Mouse (Mus musculus) heart, embryonic 14.5 days (tissue): ENCODE measurements around the gene Sort1. TPM values are rescaled to one million over a fixed set of nuclear protein-coding genes. Genes with fewer than 3 reads are reported as not detected.

Experiments used
- ATAC-seq: fragments of 200-750 bp; cut with Nextera tagmentation; 2 replicates; pipeline ENCODE4 v1.8.0; 2017; ENCODE audit warnings: low read depth, moderate TSS enrichment; ENCODE audit not compliant: insufficient number of reproducible peaks, insufficient read depth, low FRiP score
- H3K27ac ChIP-seq, 2 experiments: fragments of 200-500 bp in 1 of 2; fragments of 300-500 bp in 1 of 2; sonication (generic) in 1 of 2; replicated peaks in 1 of 2; 2 replicates each; pipeline ENCODE4 v1.5.1; 2012 to 2014; ENCODE audit warnings: low read depth in 2 of 2, low read length in 2 of 2, control low read depth in 1 of 2, mild to moderate bottlenecking in 1 of 2, mixed read lengths in 1 of 2; ENCODE audit not compliant: control insufficient read depth in 1 of 2, insufficient read depth in 1 of 2
- H3K27me3 ChIP-seq: fragments of 300-500 bp; sonication (generic); 2 replicates; pipeline ENCODE4 v1.6.1; 2014; ENCODE audit warnings: mild to moderate bottlenecking, low read length, control low read depth; ENCODE audit not compliant: control insufficient read depth, insufficient read depth
- H3K36me3 ChIP-seq: fragments of 300-500 bp; sonication (generic); 2 replicates; pipeline ENCODE4 v1.6.1; 2014; ENCODE audit warnings: mild to moderate bottlenecking, control low read depth, low read length, mixed read lengths; ENCODE audit not compliant: control insufficient read depth, insufficient read depth
- H3K4me1 ChIP-seq, 2 experiments: fragments of 200-500 bp in 1 of 2; fragments of 300-500 bp in 1 of 2; sonication (generic) in 1 of 2; 2 replicates each; pipeline ENCODE4 v1.6.1; 2012 to 2014; ENCODE audit warnings: low read length in 2 of 2, control low read depth in 1 of 2, mixed read lengths in 1 of 2; ENCODE audit not compliant: control insufficient read depth in 2 of 2, insufficient read depth in 2 of 2
- H3K4me2 ChIP-seq: fragments of 300-500 bp; sonication (generic); 2 replicates; pipeline ENCODE4 v1.6.1; 2014; ENCODE audit warnings: mild to moderate bottlenecking, low read length
- H3K4me3 ChIP-seq, 2 experiments: fragments of 200-500 bp in 1 of 2; fragments of 300-500 bp in 1 of 2; sonication (generic) in 1 of 2; 2 replicates each; pipeline ENCODE4 v1.5.1; 2012 to 2014; ENCODE audit warnings: low read length in 2 of 2, mild to moderate bottlenecking in 2 of 2, control low read depth in 1 of 2, low read depth in 1 of 2, moderate library complexity in 1 of 2; ENCODE audit not compliant: control insufficient read depth in 1 of 2, insufficient read depth in 1 of 2
- H3K9ac ChIP-seq: fragments of 300-500 bp; sonication (generic); 2 replicates; pipeline ENCODE4 v1.6.1; 2014; ENCODE audit warnings: mild to moderate bottlenecking, low read length
- H3K9me3 ChIP-seq: fragments of 300-500 bp; sonication (generic); 2 replicates; pipeline ENCODE4 v1.6.1; 2016; ENCODE audit warnings: low read length, control low read depth; ENCODE audit not compliant: control insufficient read depth
- WGBS: fragments of 180-500 bp; shearing (Covaris S2); extraction: QIAGEN DNeasy Blood & Tissue Kit; methylation state at CpG from one replicate; pipeline ENCODE4 v1.1.7; 2014; 5-methylcytosine and 5-hydroxymethylcytosine counted together
- polyA plus RNA-seq: library from polyadenylated mRNA; unstranded; fragments of >200 nt; fragmentation: Nextera tagmentation; extraction: Ambion mirVana; gene quantifications from 2 replicates; pipeline ENCODE4 v1.2.1, GENCODE M21; 2014

Gene Sort1
- polyA plus RNA-seq, 1 experiment from 2014 or later: 21.4 TPM

- Histone ChIP-seq H3K27me3 (no peaks in the 10 kb centered on the region), H3K4me1 (peaks cover 29 to 57% of the 10 kb centered on the region in 2 experiments), H3K4me2 (peak overlapping the region; percentile 28), H3K36me3 (no peaks in the 10 kb centered on the region), H3K9ac (peak overlapping the region; percentile 56; the same call in 1 of the 2 replicates), H3K27ac (peak overlapping the region; percentile 55 to 57), H3K9me3 (no peaks in the 10 kb centered on the region), H3K4me3 (no peak overlapping the region)
- 35% methylated on average over 17 of the region's 17 CpGs for WGBS
- no peak for ATAC-seq
Measured at GRCm38 (mm10) chr3:108287811-108288805, 4.2 kb downstream of the Sort1 start.

GRCm38 (mm10) chr3:108289311-108290130 is 5.6 kb downstream of the Sort1 start:
- no peaks in the 10 kb centered on the region for H3K27me3 ChIP-seq
- ATAC-seq: no peak
- no peak overlapping the region for H3K9ac ChIP-seq
- no peak overlapping the region for H3K27ac ChIP-seq
- no peaks in the 10 kb centered on the region for H3K9me3 ChIP-seq
- peaks cover 33 to 62% of the 10 kb centered on the region in 2 experiments for H3K4me1 ChIP-seq
- no peak overlapping the region for H3K4me3 ChIP-seq
- WGBS: 72% methylated on average over 13 of the region's 13 CpGs
- no peaks in the 10 kb centered on the region for H3K36me3 ChIP-seq
- no peak overlapping the region for H3K4me2 ChIP-seq

DNA sequence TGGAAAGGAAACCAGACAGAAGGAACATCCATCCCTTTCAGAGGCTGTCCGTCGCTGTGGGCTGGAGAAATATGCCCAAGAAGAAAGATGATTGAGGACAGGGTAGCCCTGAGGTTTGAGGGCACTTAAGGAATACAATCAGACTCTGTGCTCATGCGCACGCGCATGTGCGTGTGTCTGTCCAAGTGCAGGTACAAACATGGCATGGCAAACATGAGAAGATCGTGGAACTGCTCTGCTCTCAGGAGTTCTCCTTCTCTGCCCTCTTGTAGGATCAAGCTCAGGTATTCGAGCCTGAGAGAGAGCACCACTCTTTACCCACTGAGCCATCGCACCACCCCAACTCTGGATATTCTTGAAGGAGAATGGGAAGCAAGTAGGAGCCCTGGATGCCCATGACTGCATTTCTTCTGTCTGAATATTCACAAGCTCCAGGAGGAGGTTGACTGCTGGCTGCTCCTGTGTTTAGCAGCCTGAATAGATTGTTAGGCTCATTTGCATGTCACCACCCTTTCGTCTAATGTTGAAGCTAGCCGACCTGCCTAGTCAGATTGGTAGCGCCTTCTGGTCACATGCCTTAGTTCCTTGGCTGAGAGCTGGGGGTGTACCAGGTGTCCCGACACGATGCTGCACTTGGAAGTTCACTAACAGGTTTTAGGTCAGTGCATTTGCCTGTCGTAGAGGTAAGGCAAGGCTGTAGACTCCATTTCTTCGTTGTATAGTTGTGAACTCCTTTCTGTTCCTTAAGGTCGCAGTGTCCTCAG is 7.3 kb downstream of the Sort1 start:
- H3K36me3 ChIP-seq: no peaks in the 10 kb centered on the region
- no peak overlapping the region for H3K4me3 ChIP-seq
- peaks cover 43 to 72% of the 10 kb centered on the region in 2 experiments for H3K4me1 ChIP-seq
- ATAC-seq: no peak
- H3K9ac ChIP-seq: 0 out of 2 replicates have a peak overlapping the region, but pooled peaks have one; percentile 18
- WGBS: 68% methylated on average over 17 of the region's 17 CpGs
- no peaks in the 10 kb centered on the region for H3K27me3 ChIP-seq
- H3K9me3 ChIP-seq: no peaks in the 10 kb centered on the region
- H3K4me2 ChIP-seq: no peak overlapping the region
- peak overlapping the region; percentile 5 to 20; a peak in 2 of 4 replicates for H3K27ac ChIP-seq

DNA sequence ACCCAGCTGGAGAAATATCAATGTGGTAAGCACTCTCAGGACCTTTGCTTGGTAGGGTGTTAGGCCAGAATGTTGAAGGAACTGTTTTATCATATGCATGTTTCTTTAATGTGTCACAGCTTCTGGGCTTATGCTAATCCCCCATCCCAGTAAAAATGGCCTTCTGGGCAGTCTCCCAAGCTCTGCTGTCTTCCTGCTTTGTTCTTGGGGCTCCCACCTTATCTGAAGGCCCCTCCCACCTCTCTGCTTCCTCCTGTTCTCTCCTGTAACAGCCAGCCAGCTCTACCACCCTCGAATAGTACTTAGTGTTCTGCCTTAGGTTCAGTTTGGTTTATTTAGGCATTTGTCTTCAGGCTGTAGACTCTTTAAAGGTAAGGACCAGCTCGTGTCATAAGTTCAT is 10.5 kb downstream of the Sort1 start:
- Histone ChIP-seq H3K4me2 (peak overlapping the region; percentile 38), H3K27ac (peak overlapping the region; percentile 31 to 84), H3K9ac (peak overlapping the region; percentile 35; the same call in 1 of the 2 replicates), H3K4me1 (peaks cover 45 to 64% of the 10 kb centered on the region in 2 experiments), H3K4me3 (no peak overlapping the region), H3K9me3 (no peaks in the 10 kb centered on the region), H3K27me3 (no peaks in the 10 kb centered on the region), H3K36me3 (no peaks in the 10 kb centered on the region)
- ATAC-seq: peak; percentile 80
- WGBS: 13% methylated on average over 2 of the region's 2 CpGs

- Histone ChIP-seq H3K9me3 (no peaks in the 10 kb centered on the region), H3K4me2 (peak overlapping the region; percentile 49), H3K27ac (peak overlapping the region; percentile 82 to 84), H3K36me3 (no peaks in the 10 kb centered on the region), H3K9ac (peak overlapping the region; percentile 44; the same call in 1 of the 2 replicates), H3K27me3 (no peaks in the 10 kb centered on the region), H3K4me1 (peaks cover 42 to 53% of the 10 kb centered on the region in 2 experiments), H3K4me3 (no peak overlapping the region)
- ATAC-seq: no peak
- WGBS: 38% methylated on average over 14 of the region's 14 CpGs
Measured at GRCm38 (mm10) chr3:108295379-108296219, 11.7 kb downstream of the Sort1 start.

DNA sequence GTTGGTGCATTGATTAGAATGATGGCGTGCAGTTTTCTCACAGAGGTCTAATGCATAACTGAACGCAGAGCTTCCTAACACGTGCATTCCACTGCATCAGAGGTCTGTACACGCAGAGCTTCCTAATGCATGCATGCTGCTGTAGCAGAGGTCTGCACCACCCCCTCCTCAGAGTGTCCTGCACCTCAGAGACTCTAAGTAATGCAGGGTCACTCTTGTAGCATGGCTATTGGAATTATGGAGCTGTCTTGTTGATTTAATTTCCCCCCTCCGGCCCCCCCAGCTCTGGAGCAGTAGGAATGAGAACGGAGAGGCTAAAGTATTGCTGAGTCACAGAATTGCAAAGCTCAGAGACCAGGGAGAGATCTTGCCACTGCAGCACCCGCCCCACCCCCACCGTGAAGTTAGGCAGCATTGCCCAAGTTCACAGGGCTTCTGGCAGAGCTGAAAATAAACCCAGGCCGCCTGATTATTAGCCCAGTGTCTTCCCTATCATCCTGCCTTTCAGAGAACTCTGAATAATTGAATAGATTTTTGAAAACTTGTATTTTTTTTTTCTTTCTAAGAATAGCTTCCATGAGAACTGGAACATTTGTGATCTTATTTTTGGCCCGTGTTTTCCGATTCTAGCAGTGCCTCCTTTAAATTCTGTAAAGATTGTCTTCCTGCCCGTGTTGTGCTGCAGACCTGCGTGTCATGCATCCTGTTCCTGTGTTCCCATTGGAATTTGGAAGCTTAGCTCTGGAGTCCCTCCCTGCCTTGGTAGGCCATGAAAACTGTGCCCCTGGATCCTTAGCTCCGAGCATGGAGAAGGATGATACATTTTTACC is 12.6 kb downstream of the Sort1 start:
- ATAC-seq: no peak
- no peaks in the 10 kb centered on the region for H3K27me3 ChIP-seq
- H3K27ac ChIP-seq: peak overlapping the region; percentile 84
- H3K4me3 ChIP-seq: no peak overlapping the region
- H3K4me2 ChIP-seq: peak overlapping the region; percentile 49
- H3K9me3 ChIP-seq: no peaks in the 10 kb centered on the region
- peaks cover 36 to 48% of the 10 kb centered on the region in 2 experiments for H3K4me1 ChIP-seq
- peak overlapping the region; percentile 39 for H3K9ac ChIP-seq
- no peaks in the 10 kb centered on the region for H3K36me3 ChIP-seq
- WGBS: 8% methylated on average over 14 of the region's 14 CpGs
